Mouse (Mus musculus): Measurements from ENCODE around the gene Fbxw8. TPM values are rescaled to one million over a fixed set of nuclear protein-coding genes. Genes with fewer than 3 reads are reported as not detected.

The Fbxw8 gene
- polyA plus RNA-seq, 2 experiments: 6.2 to 10.8 TPM

- Histone ChIP-seq H3K9ac (replicated peaks) (no peak overlapping the region), H3K4me3 (ENCODE audit: insufficient read depth in 1 of 2, low read depth in 2 of 2, low read length in 2 of 2) (peak overlapping the region; percentile 23 to 48), H3K36me3 (replicated peaks; ENCODE audit: control insufficient read depth, insufficient read depth, low read depth) (no peaks in the 10 kb centered on the region), H3K4me2 (ENCODE audit: low read depth) (peak overlapping the region; percentile 63), H3K27ac (no peak overlapping the region), H3K27me3 (ENCODE audit: control insufficient read depth, insufficient read depth, low read length) (peaks cover 42% of the 10 kb centered on the region), H3K9me3 (ENCODE audit: control insufficient read depth, low read length) (no peaks in the 10 kb centered on the region), H3K4me1 (replicated peaks; ENCODE audit: control insufficient read depth in 2 of 2, insufficient read depth in 2 of 2, low read length in 1 of 2) (no peaks in the 10 kb centered on the region)
- ATAC-seq (ENCODE audit: insufficient read depth) (no peak), DNase-seq (ENCODE audit: low read depth in 3 of 3, low spot score in 3 of 3) (no peak)
- WGBS (ENCODE audit: insufficient replicate concordance): 2% methylated on average over 75 of the region's 79 CpGs
- no peak for TF ChIP-seq CTCF (IDR thresholded peaks at IDR 0.05; ENCODE audit: low read depth)
- TF ChIP-seq EP300 (IDR thresholded peaks at IDR 0.05; ENCODE audit: low read depth): no peak
These were observed 126.9 kb downstream of the Fbxw8 start for GRCm38 (mm10) chr5:118028191-118029034.

- Histone ChIP-seq H3K4me3 (ENCODE audit: insufficient read depth in 1 of 2, low read depth in 2 of 2, low read length in 2 of 2) (peak within 1 kb of the TSS; percentile 13 to 48; a peak in 3 of 4 replicates), H3K9ac (replicated peaks) (no peak within 1 kb of the TSS), H3K36me3 (replicated peaks; ENCODE audit: control insufficient read depth, insufficient read depth, low read depth) (no peaks in the 10 kb centered on the region), H3K27me3 (ENCODE audit: control insufficient read depth, insufficient read depth, low read length) (peaks cover 42% of the 10 kb centered on the region), H3K27ac (no peak within 1 kb of the TSS), H3K4me2 (ENCODE audit: low read depth) (peak within 1 kb of the TSS; percentile 63), H3K4me1 (replicated peaks; ENCODE audit: control insufficient read depth in 2 of 2, insufficient read depth in 2 of 2, low read length in 1 of 2) (no peaks in the 10 kb centered on the region), H3K9me3 (ENCODE audit: control insufficient read depth, low read length) (no peaks in the 10 kb centered on the region)
- no peak for ATAC-seq (ENCODE audit: insufficient read depth)
- TF ChIP-seq EP300 (IDR thresholded peaks at IDR 0.05; ENCODE audit: low read depth) (no peak), CTCF (IDR thresholded peaks at IDR 0.05; ENCODE audit: low read depth) (no peak)
- WGBS (ENCODE audit: insufficient replicate concordance): 2% methylated on average over 56 of the region's 63 CpGs
- DNase-seq (ENCODE audit: low read depth in 3 of 3, low spot score in 3 of 3): no peak
These were observed 127.5 kb downstream of the Fbxw8 start, which contains the start of gene Tesc for GRCm38 (mm10) chr5:118027698-118028190. TSS of gene Tesc (plus strand) at chr5:118027743.

- peak overlapping the region in 1 of 2 experiments; percentile 48; a peak in 2 of 4 replicates for H3K4me3 ChIP-seq (ENCODE audit: insufficient read depth in 1 of 2, low read depth in 2 of 2, low read length in 2 of 2)
- no peak for ATAC-seq (ENCODE audit: insufficient read depth)
- H3K9me3 ChIP-seq (ENCODE audit: control insufficient read depth, low read length): no peaks in the 10 kb centered on the region
- TF ChIP-seq CTCF (IDR thresholded peaks at IDR 0.05; ENCODE audit: low read depth): no peak
- TF ChIP-seq EP300 (IDR thresholded peaks at IDR 0.05; ENCODE audit: low read depth): no peak
- peak overlapping the region; percentile 63 for H3K4me2 ChIP-seq (ENCODE audit: low read depth)
- H3K27ac ChIP-seq: no peak overlapping the region
- no peaks in the 10 kb centered on the region for H3K4me1 ChIP-seq (replicated peaks; ENCODE audit: control insufficient read depth in 2 of 2, insufficient read depth in 2 of 2, low read length in 1 of 2)
- no peaks in the 10 kb centered on the region for H3K36me3 ChIP-seq (replicated peaks; ENCODE audit: control insufficient read depth, insufficient read depth, low read depth)
- WGBS (ENCODE audit: insufficient replicate concordance): 2% methylated on average over 39 of the region's 39 CpGs
- H3K27me3 ChIP-seq (ENCODE audit: control insufficient read depth, insufficient read depth, low read length): peaks cover 42% of the 10 kb centered on the region
- no peak for DNase-seq (ENCODE audit: low read depth in 3 of 3, low spot score in 3 of 3)
- H3K9ac ChIP-seq (replicated peaks): no peak overlapping the region
These were observed 128.1 kb downstream of the Fbxw8 start for GRCm38 (mm10) chr5:118027101-118027697.

GRCm38 (mm10) chr5:118026343-118026742 lies 128.9 kb downstream of the Fbxw8 start:
- no peak overlapping the region for H3K27ac ChIP-seq
- H3K4me1 ChIP-seq (replicated peaks; ENCODE audit: control insufficient read depth in 2 of 2, insufficient read depth in 2 of 2, low read length in 1 of 2): no peaks in the 10 kb centered on the region
- no peaks in the 10 kb centered on the region for H3K36me3 ChIP-seq (replicated peaks; ENCODE audit: control insufficient read depth, insufficient read depth, low read depth)
- H3K9ac ChIP-seq (replicated peaks): no peak overlapping the region
- no peak for DNase-seq (ENCODE audit: low read depth in 3 of 3, low spot score in 3 of 3)
- WGBS (ENCODE audit: insufficient replicate concordance): 6% methylated on average over 13 of the region's 13 CpGs
- H3K4me2 ChIP-seq (ENCODE audit: low read depth): no peak overlapping the region
- no peaks in the 10 kb centered on the region for H3K9me3 ChIP-seq (ENCODE audit: control insufficient read depth, low read length)
- no peak for TF ChIP-seq CTCF (IDR thresholded peaks at IDR 0.05; ENCODE audit: low read depth)
- TF ChIP-seq EP300 (IDR thresholded peaks at IDR 0.05; ENCODE audit: low read depth): no peak
- peaks cover 42% of the 10 kb centered on the region for H3K27me3 ChIP-seq (ENCODE audit: control insufficient read depth, insufficient read depth, low read length)
- ATAC-seq (ENCODE audit: insufficient read depth): no peak
- H3K4me3 ChIP-seq (ENCODE audit: insufficient read depth in 1 of 2, low read depth in 2 of 2, low read length in 2 of 2): no peak overlapping the region

- no peak overlapping the region for H3K4me3 ChIP-seq (ENCODE audit: insufficient read depth in 1 of 2, low read depth in 2 of 2, low read length in 2 of 2)
- no peak overlapping the region for H3K4me2 ChIP-seq (ENCODE audit: low read depth)
- no peak for ATAC-seq (ENCODE audit: insufficient read depth)
- no peaks in the 10 kb centered on the region for H3K36me3 ChIP-seq (replicated peaks; ENCODE audit: control insufficient read depth, insufficient read depth, low read depth)
- 5% methylated on average over 12 of the region's 12 CpGs for WGBS (ENCODE audit: insufficient replicate concordance)
- no peak for TF ChIP-seq EP300 (IDR thresholded peaks at IDR 0.05; ENCODE audit: low read depth)
- no peak for TF ChIP-seq CTCF (IDR thresholded peaks at IDR 0.05; ENCODE audit: low read depth)
- H3K9ac ChIP-seq (replicated peaks): no peak overlapping the region
- H3K27ac ChIP-seq: no peak overlapping the region
- no peaks in the 10 kb centered on the region for H3K9me3 ChIP-seq (ENCODE audit: control insufficient read depth, low read length)
- H3K27me3 ChIP-seq (ENCODE audit: control insufficient read depth, insufficient read depth, low read length): peaks cover 42% of the 10 kb centered on the region
- no peaks in the 10 kb centered on the region for H3K4me1 ChIP-seq (replicated peaks; ENCODE audit: control insufficient read depth in 2 of 2, insufficient read depth in 2 of 2, low read length in 1 of 2)
- DNase-seq (ENCODE audit: low read depth in 3 of 3, low spot score in 3 of 3): no peak
These were observed 129.4 kb downstream of the Fbxw8 start for GRCm38 (mm10) chr5:118025880-118026279.

Measured in liver, embryonic 14.5 days (tissue).